Mouse (Mus musculus): ENCODE measurements at regions not wholly inside any gene's neighbourhood (a gene's known extent, or its start where the extent isn't known, plus 50 kb on each side); places are given as distances from the start of the nearest gene placed in this dataset.
A peak's percentile ranks its signal among the peaks of the same experiment; 100 is the strongest.

- no peak for DNase-seq
These were observed 52.8 kb upstream of the Rnf32 start for GRCm38 (mm10) chr5:29142957-29143356.

- DNase-seq = no peak
These were observed 53.3 kb upstream of the Rnf32 start for GRCm38 (mm10) chr5:29142502-29142901.

GRCm38 (mm10) chr5:29137481-29137880 is 58.3 kb upstream of the Rnf32 start:
- no peak for DNase-seq

GRCm38 (mm10) chr5:29132261-29132660 is 63.5 kb upstream of the Rnf32 start:
- no peak for DNase-seq

GRCm38 (mm10) chr5:29131762-29132161 is 64.0 kb upstream of the Rnf32 start:
- no peak for DNase-seq

- DNase-seq = no peak
These were observed 66.1 kb upstream of the Rnf32 start for GRCm38 (mm10) chr5:29129724-29130123.

GRCm38 (mm10) chr5:29116942-29117341 is 78.8 kb upstream of the Rnf32 start:
- no peak for DNase-seq

GRCm38 (mm10) chr5:29112531-29112930 is 83.3 kb upstream of the Rnf32 start:
- no peak for DNase-seq

- DNase-seq = no peak
These were observed 88.5 kb upstream of the Rnf32 start for GRCm38 (mm10) chr5:29107276-29107675.

GRCm38 (mm10) chr5:29083288-29083687 is 112.5 kb upstream of the Rnf32 start:
- DNase-seq = no peak

GRCm38 (mm10) chr5:29054393-29054792 is 141.4 kb upstream of the Rnf32 start:
- DNase-seq = no peak

GRCm38 (mm10) chr5:29036636-29037035 is 159.2 kb upstream of the Rnf32 start:
- peak; percentile 10 for DNase-seq

GRCm38 (mm10) chr5:29033462-29033997 is 162.3 kb upstream of the Rnf32 start:
- no peak for DNase-seq

- DNase-seq = no peak
These were observed 165.3 kb upstream of the Rnf32 start for GRCm38 (mm10) chr5:29030525-29030924.

GRCm38 (mm10) chr5:29029957-29030356 is 165.8 kb upstream of the Rnf32 start:
- no peak for DNase-seq

GRCm38 (mm10) chr5:29025045-29025444 is 170.7 kb upstream of the Rnf32 start:
- no peak for DNase-seq

- DNase-seq = no peak
These were observed 203.0 kb upstream of the Rnf32 start for GRCm38 (mm10) chr5:28992796-28993195.

GRCm38 (mm10) chr5:28979932-28980331 is 215.9 kb upstream of the Rnf32 start:
- DNase-seq = no peak

- no peak for DNase-seq
These were observed 225.4 kb upstream of the Rnf32 start for GRCm38 (mm10) chr5:28970404-28970803.

GRCm38 (mm10) chr5:28955036-28955435 is 240.8 kb upstream of the Rnf32 start:
- no peak for DNase-seq

- no peak for DNase-seq
These were observed 248.3 kb upstream of the Rnf32 start for GRCm38 (mm10) chr5:28947465-28947864.

- DNase-seq = no peak
These were observed 252.0 kb upstream of the Rnf32 start for GRCm38 (mm10) chr5:28943571-28944316.

GRCm38 (mm10) chr5:28940972-28941371 is 254.8 kb upstream of the Rnf32 start:
- no peak for DNase-seq

GRCm38 (mm10) chr5:28919296-28920063 is 276.3 kb upstream of the Rnf32 start:
- no peak for DNase-seq
